Mouse (Mus musculus): ENCODE measurements around the gene Vmn1r223. TPM values are rescaled to one million over a fixed set of nuclear protein-coding genes. Genes with fewer than 3 reads are reported as not detected.

Vmn1r223 gene
- polyA plus RNA-seq, 1 experiment = not detected

- Histone ChIP-seq H3K36me3 (ENCODE audit: control insufficient read depth, insufficient read depth, low read length) (no peaks in the 10 kb centered on the region), H3K27me3 (ENCODE audit: control insufficient read depth, insufficient read depth, low read length) (no peaks in the 10 kb centered on the region), H3K4me1 (ENCODE audit: control insufficient read depth, insufficient read depth, insufficient read length) (no peaks in the 10 kb centered on the region), H3K4me3 (ENCODE audit: extremely low read depth, insufficient read depth, insufficient read length) (no peak overlapping the region), H3K27ac (ENCODE audit: insufficient read depth, low read length) (no peak overlapping the region)
- DNase-seq (ENCODE audit: low read depth in 1 of 2, low spot score in 2 of 2) = no peak
- WGBS = 10% methylated on average over 34 of the region's 34 CpGs
- TF ChIP-seq POLR2A (IDR thresholded peaks at IDR 0.05; ENCODE audit: low read depth, low read length) = no peak
- TF ChIP-seq CTCF (IDR thresholded peaks at IDR 0.05; ENCODE audit: extremely low read depth, insufficient read depth, insufficient read length, insufficient replicate concordance) = no peak
Measured at GRCm38 (mm10) chr13:23270321-23271101, 23.6 kb downstream of the Vmn1r223 start.

- H3K27ac ChIP-seq (ENCODE audit: insufficient read depth, low read length) = no peak overlapping the region
- H3K27me3 ChIP-seq (ENCODE audit: control insufficient read depth, insufficient read depth, low read length) = no peaks in the 10 kb centered on the region
- DNase-seq (ENCODE audit: low read depth in 1 of 2, low spot score in 2 of 2) = no peak
- 93% methylated on average over 4 of the region's 4 CpGs for WGBS
- TF ChIP-seq POLR2A (IDR thresholded peaks at IDR 0.05; ENCODE audit: low read depth, low read length) (no peak), CTCF (IDR thresholded peaks at IDR 0.05; ENCODE audit: extremely low read depth, insufficient read depth, insufficient read length, insufficient replicate concordance) (no peak)
- no peak overlapping the region for H3K4me3 ChIP-seq (ENCODE audit: extremely low read depth, insufficient read depth, insufficient read length)
- H3K4me1 ChIP-seq (ENCODE audit: control insufficient read depth, insufficient read depth, insufficient read length) = no peaks in the 10 kb centered on the region
- H3K36me3 ChIP-seq (ENCODE audit: control insufficient read depth, insufficient read depth, low read length) = no peaks in the 10 kb centered on the region
Measured at GRCm38 (mm10) chr13:23279576-23279975, 32.6 kb downstream of the Vmn1r223 start.

- H3K27ac ChIP-seq (ENCODE audit: insufficient read depth, low read length) = no peak overlapping the region
- H3K4me1 ChIP-seq (ENCODE audit: control insufficient read depth, insufficient read depth, insufficient read length) = no peaks in the 10 kb centered on the region
- H3K27me3 ChIP-seq (ENCODE audit: control insufficient read depth, insufficient read depth, low read length) = no peaks in the 10 kb centered on the region
- no peak for DNase-seq (ENCODE audit: low read depth in 1 of 2, low spot score in 2 of 2)
- no peak overlapping the region for H3K4me3 ChIP-seq (ENCODE audit: extremely low read depth, insufficient read depth, insufficient read length)
- no peak for TF ChIP-seq POLR2A (IDR thresholded peaks at IDR 0.05; ENCODE audit: low read depth, low read length)
- TF ChIP-seq CTCF (IDR thresholded peaks at IDR 0.05; ENCODE audit: extremely low read depth, insufficient read depth, insufficient read length, insufficient replicate concordance) = no peak
- WGBS = 78% methylated on average over 3 of the region's 3 CpGs
- H3K36me3 ChIP-seq (ENCODE audit: control insufficient read depth, insufficient read depth, low read length) = no peaks in the 10 kb centered on the region
Measured at GRCm38 (mm10) chr13:23279992-23280391, 33.1 kb downstream of the Vmn1r223 start.

- Histone ChIP-seq H3K36me3 (ENCODE audit: control insufficient read depth, insufficient read depth, low read length) (no peaks in the 10 kb centered on the region), H3K4me3 (ENCODE audit: extremely low read depth, insufficient read depth, insufficient read length) (no peak overlapping the region), H3K4me1 (ENCODE audit: control insufficient read depth, insufficient read depth, insufficient read length) (no peaks in the 10 kb centered on the region), H3K27me3 (ENCODE audit: control insufficient read depth, insufficient read depth, low read length) (peaks cover 5% of the 10 kb centered on the region), H3K27ac (ENCODE audit: insufficient read depth, low read length) (no peak overlapping the region)
- no peak for TF ChIP-seq POLR2A (IDR thresholded peaks at IDR 0.05; ENCODE audit: low read depth, low read length)
- no peak for TF ChIP-seq CTCF (IDR thresholded peaks at IDR 0.05; ENCODE audit: extremely low read depth, insufficient read depth, insufficient read length, insufficient replicate concordance)
- no peak for DNase-seq (ENCODE audit: low read depth in 1 of 2, low spot score in 2 of 2)
- WGBS = 12% methylated on average over 22 of the region's 22 CpGs
Measured at GRCm38 (mm10) chr13:23285191-23285920, 38.4 kb downstream of the Vmn1r223 start.

GRCm38 (mm10) chr13:23285921-23286720 is 39.2 kb downstream of the Vmn1r223 start:
- DNase-seq (ENCODE audit: low read depth in 1 of 2, low spot score in 2 of 2) = no peak
- no peak for TF ChIP-seq POLR2A (IDR thresholded peaks at IDR 0.05; ENCODE audit: low read depth, low read length)
- no peak overlapping the region for H3K27ac ChIP-seq (ENCODE audit: insufficient read depth, low read length)
- peaks cover 5% of the 10 kb centered on the region for H3K27me3 ChIP-seq (ENCODE audit: control insufficient read depth, insufficient read depth, low read length)
- no peaks in the 10 kb centered on the region for H3K4me1 ChIP-seq (ENCODE audit: control insufficient read depth, insufficient read depth, insufficient read length)
- WGBS = 4% methylated on average over 35 of the region's 35 CpGs
- no peak overlapping the region for H3K4me3 ChIP-seq (ENCODE audit: extremely low read depth, insufficient read depth, insufficient read length)
- no peaks in the 10 kb centered on the region for H3K36me3 ChIP-seq (ENCODE audit: control insufficient read depth, insufficient read depth, low read length)

- WGBS = 6% methylated on average over 19 of the region's 19 CpGs
- no peak overlapping the region for H3K4me3 ChIP-seq (ENCODE audit: extremely low read depth, insufficient read depth, insufficient read length)
- DNase-seq (ENCODE audit: low read depth in 1 of 2, low spot score in 2 of 2) = no peak
- H3K27ac ChIP-seq (ENCODE audit: insufficient read depth, low read length) = no peak overlapping the region
- H3K4me1 ChIP-seq (ENCODE audit: control insufficient read depth, insufficient read depth, insufficient read length) = no peaks in the 10 kb centered on the region
- H3K27me3 ChIP-seq (ENCODE audit: control insufficient read depth, insufficient read depth, low read length) = peaks cover 5% of the 10 kb centered on the region
- TF ChIP-seq CTCF (IDR thresholded peaks at IDR 0.05; ENCODE audit: extremely low read depth, insufficient read depth, insufficient read length, insufficient replicate concordance) (no peak), POLR2A (IDR thresholded peaks at IDR 0.05; ENCODE audit: low read depth, low read length) (no peak)
- H3K36me3 ChIP-seq (ENCODE audit: control insufficient read depth, insufficient read depth, low read length) = no peaks in the 10 kb centered on the region
Measured at GRCm38 (mm10) chr13:23286721-23287362, 39.9 kb downstream of the Vmn1r223 start.

Measured in spleen, adult 2 months (tissue).